Mouse (Mus musculus) liver, postnatal 0 days (tissue): ENCODE data around the gene St6galnac3.

Source experiments
- CTCF ChIP-seq: sonication (generic); IDR thresholded peaks from 2 replicates; pipeline ENCODE4 v1.5.1; 2016; ENCODE audit warnings: antibody characterized with exemption, low read depth
- EP300 ChIP-seq: IDR thresholded peaks from 2 replicates; pipeline ENCODE4 v1.6.1; 2016; ENCODE audit warnings: antibody characterized with exemption, low read depth, mild to moderate bottlenecking

DNA sequence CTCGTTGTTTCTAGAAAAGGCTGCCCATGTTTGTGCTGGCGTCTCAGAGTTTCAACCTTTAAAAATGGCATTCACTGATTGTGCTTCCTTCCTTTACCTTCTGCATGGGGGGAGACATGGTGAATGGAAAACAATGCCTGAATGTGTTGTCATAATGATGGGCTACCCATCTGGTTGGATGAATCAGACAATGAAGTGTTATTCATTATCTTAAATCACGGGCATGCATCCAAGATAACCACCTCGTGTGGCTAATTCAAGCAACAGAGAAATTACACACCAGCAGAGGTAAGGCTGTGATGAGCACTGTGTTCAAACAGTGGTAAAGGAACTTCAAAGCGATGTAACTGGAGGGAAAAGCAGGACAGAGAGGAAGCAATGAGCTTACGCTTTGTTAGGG lies 325.4 kb downstream of the St6galnac3 start:
- TF ChIP-seq CTCF (no peak), EP300 (no peak)
